Mouse (Mus musculus) large intestine, adult 2 months (tissue): ENCODE measurements around the gene Tldc1. TPM values are rescaled to one million over a fixed set of nuclear protein-coding genes. Genes with fewer than 3 reads are reported as not detected.

Experiments used
- DNase-seq: peaks from one replicate; pipeline ENCODE4 v3.0.0-alpha.2; 2012; ENCODE audit warnings: low read depth, low spot score
- WGBS: fragments of 180-500 bp; shearing (Covaris S2); methylation state at CpG from one replicate; pipeline ENCODE4 v1.1.7; 2018; 5-methylcytosine and 5-hydroxymethylcytosine counted together
- polyA plus RNA-seq: library from polyadenylated mRNA; depleted of rRNA; stranded (reverse); fragments of >200 nt; gene quantifications from 2 replicates; pipeline ENCODE4 v1.2.3, GENCODE M21; 2012; rRNA removed

Tldc1 gene
- polyA plus RNA-seq, 1 experiment: 7.3 TPM

GRCm38 (mm10) chr8:119732072-119732471 is 46.1 kb downstream of the Tldc1 start:
- WGBS: 63% methylated on average over 13 of the region's 13 CpGs
- DNase-seq: no peak

GRCm38 (mm10) chr8:119728351-119728895 is 49.8 kb downstream of the Tldc1 start:
- 85% methylated on average over 8 of the region's 8 CpGs for WGBS
- DNase-seq: no peak

- no peak for DNase-seq
- WGBS: 92% methylated on average over 8 of the region's 8 CpGs
Measured at GRCm38 (mm10) chr8:119727093-119727492, 51.1 kb downstream of the Tldc1 start.

- DNase-seq: no peak
- 92% methylated on average over 6 of the region's 6 CpGs for WGBS
Measured at GRCm38 (mm10) chr8:119724596-119724995, 53.6 kb downstream of the Tldc1 start.

- DNase-seq: no peak
- 55% methylated on average over 4 of the region's 4 CpGs for WGBS
Measured at GRCm38 (mm10) chr8:119723676-119724075, 54.5 kb downstream of the Tldc1 start.

- DNase-seq: no peak
- 74% methylated on average over 6 of the region's 6 CpGs for WGBS
Measured at GRCm38 (mm10) chr8:119722348-119722747, 55.9 kb downstream of the Tldc1 start.

GRCm38 (mm10) chr8:119719011-119719501 is 59.2 kb downstream of the Tldc1 start:
- DNase-seq: no peak
- 84% methylated on average over 12 of the region's 12 CpGs for WGBS

- no peak for DNase-seq
- WGBS: 62% methylated on average over 9 of the region's 9 CpGs
Measured at GRCm38 (mm10) chr8:119717765-119718164, 60.5 kb downstream of the Tldc1 start.

GRCm38 (mm10) chr8:119716730-119717299 is 61.4 kb downstream of the Tldc1 start:
- DNase-seq: no peak

GRCm38 (mm10) chr8:119715221-119715620 is 63.0 kb downstream of the Tldc1 start:
- DNase-seq: no peak
- 10% methylated on average over 12 of the region's 12 CpGs for WGBS

- DNase-seq: no peak
- WGBS: 94% methylated on average over 5 of the region's 5 CpGs
Measured at GRCm38 (mm10) chr8:119713421-119713820, 64.8 kb downstream of the Tldc1 start.

- WGBS: 59% methylated on average over 6 of the region's 6 CpGs
- no peak for DNase-seq
Measured at GRCm38 (mm10) chr8:119712226-119712625, 66.0 kb downstream of the Tldc1 start.

Other genes with a start within 250 kb of the Tldc1 start
- gene Mbtps1, start 219.7 kb downstream of the Tldc1 start, polyA plus RNA-seq: 54.3 and 69.2 TPM in 2 replicates
- 19.1 and 23.9 TPM in 2 replicates for gene Hsdl1, start 203.2 kb downstream of the Tldc1 start, polyA plus RNA-seq
- 3.5 and 7.3 TPM in 2 replicates for gene Dnaaf1, start 203.2 kb downstream of the Tldc1 start, polyA plus RNA-seq
- 19.2 and 21.5 TPM in 2 replicates for gene Taf1c, start 173.2 kb downstream of the Tldc1 start, polyA plus RNA-seq
- 0.12 and 0.62 TPM in 2 replicates for gene Adad2, start 165.7 kb downstream of the Tldc1 start, polyA plus RNA-seq
- gene Kcng4, start 142.7 kb downstream of the Tldc1 start, polyA plus RNA-seq: 0.86 and 0.89 TPM in 2 replicates
- 26.6 and 26.8 TPM in 2 replicates for gene Wfdc1, start 112.1 kb downstream of the Tldc1 start, polyA plus RNA-seq
- 7.9 and 9.5 TPM in 2 replicates for gene Atp2c2, start 78.4 kb downstream of the Tldc1 start, polyA plus RNA-seq
- gene Cotl1, start 62.1 kb upstream of the Tldc1 start, polyA plus RNA-seq: 241 and 255 TPM in 2 replicates
- gene Klhl36, start 83.8 kb upstream of the Tldc1 start, polyA plus RNA-seq: 7.5 and 11.0 TPM in 2 replicates
- 96.9 and 104 TPM in 2 replicates for gene Usp10, start 131.9 kb upstream of the Tldc1 start, polyA plus RNA-seq
- 31.5 and 41.1 TPM in 2 replicates for gene Gm20388, start 132.4 kb upstream of the Tldc1 start, polyA plus RNA-seq
- gene Crispld2, start 214.0 kb upstream of the Tldc1 start, polyA plus RNA-seq: 8.4 and 10.8 TPM in 2 replicates